Mouse (Mus musculus) neutrophil, adult 5-6 weeks (primary cell): ENCODE measurements around the gene Pagr1b. TPM values are rescaled to one million over a fixed set of nuclear protein-coding genes. Genes with fewer than 3 reads are reported as not detected.

ENCODE experiments used
- ATAC-seq: fragments of 151-379, 151-347 bp; 2 replicates; pipeline ENCODE4 v1.8.0; 2017; ENCODE audit warnings: mild to moderate bottlenecking, moderate TSS enrichment; ENCODE audit not compliant: insufficient number of reproducible peaks, poor library complexity, low FRiP score, severe bottlenecking; ENCODE audit errors: extremely low read depth
- total RNA-seq: library from RNA; stranded (forward); fragments of 200-1000 nt; gene quantifications from 2 replicates; pipeline ENCODE4 v1.2.3, GENCODE M21; 2017

Gene Pagr1b
- total RNA-seq, 1 experiment from 2014 or later, result 8.4 TPM

DNA sequence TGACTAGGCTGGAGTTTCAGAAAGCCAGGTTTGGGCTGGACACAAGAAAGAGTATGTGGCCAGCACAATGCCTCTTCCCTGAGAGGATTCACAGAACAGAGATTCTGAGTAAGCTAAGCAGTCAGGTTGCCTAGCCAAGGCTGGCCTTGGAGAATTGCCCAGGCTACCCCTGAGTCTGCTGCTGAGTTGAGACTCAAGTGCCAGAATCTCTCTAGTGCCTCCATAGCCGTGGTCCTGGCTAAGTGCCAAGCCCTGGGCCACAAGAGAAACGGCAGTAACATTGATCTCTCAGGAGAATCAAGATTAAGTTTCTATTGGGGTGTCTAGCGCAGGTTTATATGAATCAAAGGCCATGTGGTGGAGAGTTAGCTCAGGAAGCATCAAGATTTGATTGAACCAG, 50.7 kb downstream of the Pagr1b start:
- ATAC-seq, result no peak

- ATAC-seq, result no peak
These were observed 52.6 kb downstream of the Pagr1b start for GRCm38 (mm10) chr7:126963548-126964286.

GRCm38 (mm10) chr7:126961965-126962364, 54.3 kb downstream of the Pagr1b start:
- ATAC-seq, result no peak

- ATAC-seq, result no peak
These were observed 55.2 kb downstream of the Pagr1b start for GRCm38 (mm10) chr7:126961095-126961494.

- ATAC-seq, result no peak
These were observed 56.5 kb downstream of the Pagr1b start for GRCm38 (mm10) chr7:126959780-126960179.

DNA sequence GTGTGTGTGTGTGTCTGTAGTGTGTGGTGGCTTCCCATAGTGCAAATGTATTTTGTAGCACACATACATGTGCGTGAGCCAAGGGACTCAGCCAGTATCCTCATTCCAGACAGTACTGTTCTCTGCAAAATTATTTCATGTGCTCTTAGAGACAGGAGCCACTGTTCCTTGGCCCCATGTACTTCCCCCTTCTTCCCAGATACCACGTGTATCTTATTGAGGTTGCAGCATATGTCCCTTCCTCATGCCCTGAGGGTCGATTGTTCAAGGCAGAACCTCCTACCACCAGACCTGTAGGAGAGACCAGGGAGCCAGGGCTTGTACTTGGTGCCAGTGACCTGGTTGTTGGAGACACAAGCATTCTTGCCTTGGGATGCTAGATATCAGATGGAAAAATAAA, 61.2 kb downstream of the Pagr1b start:
- no peak for ATAC-seq

DNA sequence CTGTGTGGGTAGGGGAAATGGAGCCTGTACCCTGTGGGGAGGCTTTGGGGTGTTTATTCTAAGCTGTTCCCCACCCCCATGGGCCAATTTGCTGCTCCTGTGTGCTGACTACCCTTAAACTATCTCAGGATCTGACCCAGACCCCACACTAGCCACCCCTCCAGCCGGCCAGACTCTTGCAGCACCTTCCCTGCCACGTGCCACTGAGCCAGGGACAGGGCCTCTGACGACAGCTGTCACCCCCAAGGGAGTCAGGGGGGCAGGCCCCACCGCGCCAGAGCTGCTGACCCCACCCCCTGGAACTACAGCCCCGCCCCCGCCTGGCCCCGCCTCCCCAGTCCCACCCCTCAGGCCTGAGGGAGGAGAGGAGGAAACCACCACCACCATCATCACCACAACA, 63.6 kb downstream of the Pagr1b start:
- ATAC-seq, result no peak

DNA sequence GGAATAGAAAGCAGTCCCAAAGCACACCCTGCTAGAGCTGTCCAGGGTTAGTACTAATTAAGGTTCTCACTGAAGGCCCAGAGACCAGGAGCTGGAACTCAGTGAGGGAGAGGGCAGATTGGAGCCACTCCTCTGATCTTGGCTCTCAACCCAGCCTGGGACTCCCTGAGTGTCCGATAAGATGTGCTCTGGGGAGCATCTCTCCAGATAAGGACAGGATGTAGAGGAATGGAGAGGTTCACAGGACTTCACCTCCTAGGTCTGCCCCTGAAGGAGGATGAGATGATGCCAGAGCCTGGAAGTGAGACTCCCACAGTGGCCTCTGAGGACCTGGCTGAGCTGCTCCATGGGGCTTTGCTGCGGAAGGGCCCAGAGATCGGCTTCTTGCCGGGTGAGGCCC, 64.5 kb downstream of the Pagr1b start:
- ATAC-seq, result no peak

Other genes with a start within 250 kb of the Pagr1b start
- 367 and 379 TPM in 2 replicates for gene Ypel3, start 239.5 kb downstream of the Pagr1b start, total RNA-seq
- gene Tbx6, start 235.0 kb downstream of the Pagr1b start, total RNA-seq, result 14.4 and 19.8 TPM in 2 replicates
- 210 and 221 TPM in 2 replicates for gene Ppp4c, start 224.0 kb downstream of the Pagr1b start, total RNA-seq
- gene Fam57b, start 218.8 kb downstream of the Pagr1b start, total RNA-seq, result not detected in 2 replicates
- gene 4930451I11Rik, start 184.8 kb downstream of the Pagr1b start, total RNA-seq, result not detected in 2 replicates
- not detected in 2 replicates for gene Doc2a, start 169.1 kb downstream of the Pagr1b start, total RNA-seq
- gene Hirip3, start 154.5 kb downstream of the Pagr1b start, total RNA-seq, result 37.7 and 46.2 TPM in 2 replicates
- 44.6 and 46.8 TPM in 2 replicates for gene Ino80e, start 154.1 kb downstream of the Pagr1b start, total RNA-seq
- gene Taok2, start 131.8 kb downstream of the Pagr1b start, total RNA-seq, result 73.7 and 93.1 TPM in 2 replicates
- 32.3 and 32.6 TPM in 2 replicates for gene Tmem219, start 93.6 kb downstream of the Pagr1b start, total RNA-seq
- 29.1 and 32.8 TPM in 2 replicates for gene Kctd13, start 87.6 kb downstream of the Pagr1b start, total RNA-seq
- not detected in 2 replicates for gene Asphd1, start 66.9 kb downstream of the Pagr1b start, total RNA-seq
- gene Sez6l2, start 65.9 kb downstream of the Pagr1b start, total RNA-seq, result 1.7 and 2.9 TPM in 2 replicates
- 59.1 and 66.1 TPM in 2 replicates for gene Cdipt, start 40.6 kb downstream of the Pagr1b start, total RNA-seq
- gene Cdiptos, start 40.4 kb downstream of the Pagr1b start, total RNA-seq, result 2.2 and 2.3 TPM in 2 replicates
- gene Mvp, start 1.9 kb downstream of the Pagr1b start, total RNA-seq, result 106 and 110 TPM in 2 replicates
- gene Pagr1a, start 868 bp upstream of the Pagr1b start, total RNA-seq, result 33.3 and 49.8 TPM in 2 replicates
- gene Gm42742, start 4.6 kb upstream of the Pagr1b start, total RNA-seq, result 22.7 and 34.7 TPM in 2 replicates
- 2.6 TPM in 1 of 2 replicates, not detected in the other for gene Prrt2, start 4.7 kb upstream of the Pagr1b start, total RNA-seq
- gene Maz, start 10.6 kb upstream of the Pagr1b start, total RNA-seq, result 49.3 and 57.7 TPM in 2 replicates
- gene Kif22, start 26.0 kb upstream of the Pagr1b start, total RNA-seq, result 1.4 and 2.1 TPM in 2 replicates
- 2.1 TPM in 1 of 2 replicates, not detected in the other for gene Zg16, start 70.8 kb upstream of the Pagr1b start, total RNA-seq
- 156 and 166 TPM in 2 replicates for gene AI467606, start 74.9 kb upstream of the Pagr1b start, total RNA-seq
- 1.4 and 3.8 TPM in 2 replicates for gene Qprt, start 105.7 kb upstream of the Pagr1b start, total RNA-seq
- 66.1 and 71.7 TPM in 2 replicates for gene Spn, start 121.3 kb upstream of the Pagr1b start, total RNA-seq
- gene Cd2bp2, start 179.6 kb upstream of the Pagr1b start, total RNA-seq, result 54.4 and 58.3 TPM in 2 replicates
- gene Tbc1d10b, start 192.0 kb upstream of the Pagr1b start, total RNA-seq, result 92.2 and 99.7 TPM in 2 replicates
- 8.6 and 10.9 TPM in 2 replicates for gene Mylpf, start 192.4 kb upstream of the Pagr1b start, total RNA-seq
- gene Zfp553, start 216.6 kb upstream of the Pagr1b start, total RNA-seq, result 17.9 and 18.5 TPM in 2 replicates
- 189 and 198 TPM in 2 replicates for gene Sept1, start 216.6 kb upstream of the Pagr1b start, total RNA-seq
- 6.1 and 7.4 TPM in 2 replicates for gene Zfp771, start 227.8 kb upstream of the Pagr1b start, total RNA-seq
- gene Dctpp1, start 244.2 kb upstream of the Pagr1b start, total RNA-seq, result 6.8 and 8.0 TPM in 2 replicates